Mouse (Mus musculus) embryonic facial prominence, embryonic 15.5 days (tissue): ENCODE measurements around the gene Usp48. TPM values are rescaled to one million over a fixed set of nuclear protein-coding genes. Genes with fewer than 3 reads are reported as not detected.

Experiments
- ATAC-seq: fragments of 200-750 bp; cut with Nextera tagmentation; 2 replicates; pipeline ENCODE4 v1.8.0; 2017; ENCODE audit warnings: low read depth, moderate TSS enrichment; ENCODE audit not compliant: insufficient number of reproducible peaks, low FRiP score, low TSS enrichment
- H3K27ac ChIP-seq: fragments of 300-500 bp; sonication (generic); replicated peaks from 2 replicates; pipeline ENCODE4 v1.5.1; 2015; ENCODE audit warnings: mild to moderate bottlenecking, inconsistent platforms
- H3K27me3 ChIP-seq: fragments of 300-500 bp; sonication (generic); 2 replicates; pipeline ENCODE4 v1.6.1; 2015; ENCODE audit warnings: inconsistent platforms
- H3K36me3 ChIP-seq: fragments of 300-500 bp; sonication (generic); 2 replicates; pipeline ENCODE4 v1.6.1; 2015; ENCODE audit warnings: mild to moderate bottlenecking, inconsistent platforms
- H3K4me1 ChIP-seq: fragments of 300-500 bp; sonication (generic); 2 replicates; pipeline ENCODE4 v1.6.1; 2015; ENCODE audit warnings: inconsistent platforms
- H3K4me2 ChIP-seq: fragments of 300-500 bp; sonication (generic); replicated peaks from 2 replicates; pipeline ENCODE4 v1.6.1; 2015; ENCODE audit warnings: mild to moderate bottlenecking, inconsistent platforms
- H3K4me3 ChIP-seq: fragments of 300-500 bp; sonication (generic); replicated peaks from 2 replicates; pipeline ENCODE4 v1.5.1; 2015; ENCODE audit warnings: mild to moderate bottlenecking, inconsistent platforms
- H3K9ac ChIP-seq: fragments of 300-500 bp; sonication (generic); 2 replicates; pipeline ENCODE4 v1.6.1; 2015; ENCODE audit warnings: inconsistent platforms
- H3K9me3 ChIP-seq: fragments of 300-500 bp; sonication (generic); replicated peaks from 2 replicates; pipeline ENCODE4 v1.6.1; 2016; ENCODE audit warnings: inconsistent platforms
- WGBS: fragments of 180-500 bp; shearing (Covaris S2); methylation state at CpG from one replicate; pipeline ENCODE4 v1.1.7; 2015; 5-methylcytosine and 5-hydroxymethylcytosine counted together
- polyA plus RNA-seq: library from polyadenylated mRNA; unstranded; fragments of >200 nt; fragmentation: Nextera tagmentation; extraction: Ambion mirVana; gene quantifications from 2 replicates; pipeline ENCODE4 v1.2.1, GENCODE M21; 2015

Gene Usp48
- polyA plus RNA-seq, 1 experiment from 2014 or later, result 71.4 TPM

DNA sequence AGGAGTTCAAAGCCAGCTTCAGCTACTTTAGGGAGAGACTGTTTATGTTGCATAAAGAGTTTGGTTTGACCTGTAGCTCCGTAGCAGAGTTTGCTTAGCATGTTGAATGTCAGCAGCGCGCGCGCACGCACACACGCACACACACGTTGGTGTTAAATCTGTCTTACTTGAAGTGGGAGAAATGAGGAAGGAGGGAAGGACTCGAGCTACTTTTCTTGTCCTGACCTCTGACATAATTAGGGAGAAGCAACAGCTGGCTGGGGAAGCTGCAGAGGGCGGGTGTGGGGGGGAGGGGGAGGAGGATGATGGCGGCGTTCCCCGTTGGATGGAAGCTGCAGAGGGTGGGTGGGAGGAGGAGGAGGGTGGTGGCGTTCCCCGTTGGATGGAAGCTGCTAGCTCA lies 16.7 kb downstream of the Usp48 start:
- Histone ChIP-seq H3K4me2 (no peak overlapping the region), H3K4me1 (no peaks in the 10 kb centered on the region), H3K9ac (no peak overlapping the region), H3K9me3 (no peaks in the 10 kb centered on the region), H3K27me3 (no peaks in the 10 kb centered on the region), H3K27ac (no peak overlapping the region), H3K4me3 (no peak overlapping the region), H3K36me3 (peaks cover 92% of the 10 kb centered on the region)
- WGBS, result 81% methylated on average over 15 of the region's 15 CpGs
- no peak for ATAC-seq

DNA sequence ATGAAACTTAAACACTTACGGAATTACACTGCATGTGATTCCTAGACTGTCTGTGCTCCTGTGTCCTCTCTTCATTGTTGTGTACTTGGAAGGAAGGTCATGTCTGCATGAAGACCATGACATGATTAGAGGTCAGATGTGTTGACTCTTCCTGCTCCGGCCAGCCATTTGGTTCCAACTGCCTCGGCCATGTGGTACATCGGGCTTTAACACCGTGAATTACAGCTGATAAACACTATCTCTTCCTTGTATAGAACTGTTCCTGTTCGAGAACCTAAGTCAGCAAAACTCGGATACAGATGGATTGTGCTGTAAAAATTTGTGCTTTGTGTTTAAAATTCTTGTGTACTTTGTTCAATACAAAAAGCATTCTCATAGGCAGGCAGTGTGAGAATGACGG lies 29.3 kb downstream of the Usp48 start:
- H3K9me3 ChIP-seq, result no peaks in the 10 kb centered on the region
- H3K4me3 ChIP-seq, result no peak overlapping the region
- ATAC-seq, result no peak
- H3K27me3 ChIP-seq, result no peaks in the 10 kb centered on the region
- H3K4me2 ChIP-seq, result no peak overlapping the region
- peaks cover 86% of the 10 kb centered on the region for H3K36me3 ChIP-seq
- no peaks in the 10 kb centered on the region for H3K4me1 ChIP-seq
- no peak overlapping the region for H3K27ac ChIP-seq
- H3K9ac ChIP-seq, result no peak overlapping the region
- WGBS, result 93% methylated on average over 8 of the region's 8 CpGs

DNA sequence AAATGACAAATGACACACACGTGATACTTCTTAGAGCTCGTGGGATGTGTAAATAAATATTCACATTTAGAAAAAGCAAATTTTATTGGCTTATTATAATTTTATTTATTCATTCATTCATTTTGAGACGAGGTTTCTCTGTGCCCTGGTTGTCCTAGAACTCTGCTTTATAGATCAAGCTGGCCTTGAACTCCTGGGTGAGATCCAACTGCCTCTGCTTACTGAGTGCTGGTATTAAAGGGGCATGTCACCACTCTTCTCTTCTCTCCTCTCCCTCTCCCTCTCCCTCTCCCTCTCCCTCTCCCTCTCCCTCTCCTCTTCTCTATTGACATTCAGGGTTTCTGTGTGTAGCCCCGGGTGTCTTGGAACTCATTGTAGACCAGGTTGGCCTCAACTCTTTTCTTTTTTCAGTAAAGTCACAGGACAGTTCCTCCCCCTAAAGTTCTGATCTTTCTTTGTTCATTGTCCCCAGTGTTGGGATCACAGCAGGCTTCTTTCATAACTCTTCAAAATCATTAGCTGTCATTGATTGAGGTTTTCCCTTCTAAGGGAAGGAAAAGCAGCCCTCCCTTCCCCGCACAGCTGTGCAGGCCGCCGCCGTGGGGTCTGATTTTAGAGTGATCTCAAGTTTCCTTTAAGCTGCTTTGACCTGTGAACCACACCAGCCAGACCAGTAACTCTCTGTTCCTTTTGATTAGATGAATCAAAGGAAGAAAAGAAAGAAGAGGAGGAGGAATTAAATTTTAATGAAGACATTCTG lies 34.1 kb downstream of the Usp48 start:
- Histone ChIP-seq H3K27me3 (no peaks in the 10 kb centered on the region), H3K27ac (no peak overlapping the region), H3K4me3 (no peak overlapping the region), H3K4me2 (no peak overlapping the region), H3K36me3 (peaks cover 88% of the 10 kb centered on the region), H3K9me3 (no peaks in the 10 kb centered on the region), H3K4me1 (no peaks in the 10 kb centered on the region), H3K9ac (no peak overlapping the region)
- 53% methylated on average over 8 of the region's 8 CpGs for WGBS
- ATAC-seq, result no peak

DNA sequence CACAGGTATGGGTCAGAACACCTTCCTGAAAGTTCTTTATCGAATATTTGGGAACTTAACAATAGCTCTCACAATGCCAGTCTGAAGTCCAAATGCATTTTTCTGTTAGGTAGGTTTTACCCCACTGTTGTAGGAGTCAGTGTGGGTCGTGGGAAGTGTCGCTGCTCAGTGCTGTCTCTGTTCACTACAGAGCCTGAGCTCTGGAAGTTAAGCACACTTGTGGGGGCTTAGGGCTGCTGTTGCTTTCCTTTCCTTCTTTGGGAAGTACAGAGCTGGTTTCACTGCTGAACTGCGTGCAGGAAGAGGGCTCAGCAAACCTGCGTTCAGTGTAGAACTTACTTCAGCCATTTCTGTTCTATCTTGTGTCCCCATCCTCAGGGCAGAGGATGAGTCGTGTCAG lies 34.8 kb downstream of the Usp48 start:
- H3K9me3 ChIP-seq, result no peaks in the 10 kb centered on the region
- ATAC-seq, result no peak
- 80% methylated on average over 6 of the region's 6 CpGs for WGBS
- no peak overlapping the region for H3K4me2 ChIP-seq
- H3K36me3 ChIP-seq, result peaks cover 88% of the 10 kb centered on the region
- H3K27ac ChIP-seq, result 0 out of 2 replicates have a peak overlapping the region, but pooled peaks have one; percentile 28
- H3K27me3 ChIP-seq, result no peaks in the 10 kb centered on the region
- H3K4me3 ChIP-seq, result no peak overlapping the region
- no peaks in the 10 kb centered on the region for H3K4me1 ChIP-seq
- H3K9ac ChIP-seq, result no peak overlapping the region

DNA sequence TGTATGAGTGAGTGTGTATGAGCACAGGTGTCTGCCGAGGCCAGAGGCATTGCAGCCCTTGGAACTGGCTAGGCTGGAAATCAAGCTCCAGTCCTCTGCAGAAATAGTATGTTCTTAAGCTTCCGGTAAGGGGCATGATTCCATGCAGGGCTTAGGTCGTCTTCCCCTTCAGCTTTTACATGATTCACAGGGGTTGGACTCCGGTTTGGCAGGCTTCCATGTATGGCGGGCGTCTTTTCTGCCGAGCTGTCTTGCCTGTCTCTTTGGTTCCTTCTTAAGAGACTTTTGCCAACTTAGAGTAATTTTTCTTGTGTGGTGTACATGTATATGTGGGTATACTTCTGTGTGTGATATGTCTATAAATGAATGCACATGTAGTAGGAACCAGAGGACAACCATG lies 35.8 kb downstream of the Usp48 start:
- Histone ChIP-seq H3K9ac (no peak overlapping the region), H3K27me3 (no peaks in the 10 kb centered on the region), H3K4me3 (no peak overlapping the region), H3K9me3 (no peaks in the 10 kb centered on the region), H3K27ac (no peak overlapping the region), H3K36me3 (peaks cover 86% of the 10 kb centered on the region), H3K4me1 (no peaks in the 10 kb centered on the region), H3K4me2 (no peak overlapping the region)
- WGBS, result 51% methylated on average over 7 of the region's 7 CpGs
- ATAC-seq, result no peak

DNA sequence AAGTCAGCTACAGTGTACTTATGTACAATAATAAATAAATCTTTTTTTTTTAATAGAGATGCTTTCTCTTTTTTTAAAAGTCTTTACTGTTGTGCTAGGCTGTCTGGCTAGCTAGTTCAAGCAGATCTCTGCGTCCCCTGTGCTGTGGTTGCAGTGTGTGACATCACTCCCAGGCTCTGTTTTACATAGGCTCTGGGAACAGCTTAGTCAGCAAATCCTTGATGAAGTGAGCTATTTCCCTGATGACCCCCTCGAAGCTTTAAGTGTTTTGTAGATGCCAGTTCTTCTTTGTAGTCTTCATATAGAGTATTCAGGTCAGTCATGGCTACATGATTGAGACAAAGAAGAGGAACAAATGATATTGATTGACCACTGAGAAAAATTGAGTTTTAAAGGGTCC lies 36.6 kb downstream of the Usp48 start:
- Histone ChIP-seq H3K27ac (no peak overlapping the region), H3K36me3 (peaks cover 86% of the 10 kb centered on the region), H3K4me1 (no peaks in the 10 kb centered on the region), H3K9me3 (no peaks in the 10 kb centered on the region), H3K27me3 (no peaks in the 10 kb centered on the region), H3K9ac (no peak overlapping the region), H3K4me3 (no peak overlapping the region), H3K4me2 (no peak overlapping the region)
- no peak for ATAC-seq
- WGBS, result 67% methylated on average over 2 of the region's 2 CpGs

DNA sequence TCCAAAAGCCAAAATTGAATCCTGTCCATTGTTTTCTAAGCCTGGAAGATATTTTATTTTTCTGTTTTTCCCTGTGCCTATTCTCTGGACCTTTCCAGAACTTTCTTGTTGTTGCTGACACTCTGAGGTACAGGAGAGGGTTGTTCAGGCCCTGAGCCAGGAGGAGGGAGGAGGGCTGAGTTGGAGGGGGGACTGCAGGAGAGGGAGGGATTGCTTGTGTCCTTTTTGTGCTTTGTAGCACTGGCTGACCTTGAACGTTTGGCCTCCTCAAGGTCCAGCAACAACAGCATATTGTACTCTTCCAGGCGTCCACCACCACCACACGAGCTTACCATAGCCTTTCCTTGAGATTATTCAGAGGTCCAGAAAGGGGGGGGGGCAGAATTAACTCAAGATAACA lies 38.0 kb downstream of the Usp48 start:
- Histone ChIP-seq H3K4me3 (no peak overlapping the region), H3K9ac (no peak overlapping the region), H3K36me3 (peaks cover 89% of the 10 kb centered on the region), H3K9me3 (no peaks in the 10 kb centered on the region), H3K4me2 (no peak overlapping the region), H3K4me1 (no peaks in the 10 kb centered on the region), H3K27ac (no peak overlapping the region), H3K27me3 (no peaks in the 10 kb centered on the region)
- no peak for ATAC-seq
- 71% methylated on average over 3 of the region's 3 CpGs for WGBS

DNA sequence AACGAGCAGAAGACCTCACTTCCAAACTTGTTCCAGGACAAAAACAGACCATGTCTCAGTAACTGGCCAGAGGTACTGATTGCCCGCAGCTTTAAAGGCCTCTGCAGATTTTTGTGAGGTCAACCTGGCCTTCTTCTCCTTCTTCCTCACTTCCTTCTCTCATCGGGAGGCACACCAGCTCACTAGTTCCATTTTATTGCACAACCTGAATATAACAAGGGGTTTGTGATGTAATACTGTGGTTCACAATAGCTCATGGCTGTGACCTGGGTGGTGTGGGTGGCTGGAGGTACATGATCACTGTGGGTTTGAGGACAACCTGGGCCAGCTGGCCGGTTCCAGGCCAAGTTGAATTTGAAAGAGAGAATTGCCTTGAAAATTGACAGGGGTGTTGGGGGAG lies 39.8 kb downstream of the Usp48 start:
- no peaks in the 10 kb centered on the region for H3K9me3 ChIP-seq
- no peak overlapping the region for H3K4me2 ChIP-seq
- no peak overlapping the region for H3K9ac ChIP-seq
- peaks cover 94% of the 10 kb centered on the region for H3K36me3 ChIP-seq
- no peak overlapping the region for H3K4me3 ChIP-seq
- H3K27me3 ChIP-seq, result no peaks in the 10 kb centered on the region
- WGBS, result 87% methylated on average over 4 of the region's 4 CpGs
- no peak for ATAC-seq
- H3K27ac ChIP-seq, result no peak overlapping the region
- no peaks in the 10 kb centered on the region for H3K4me1 ChIP-seq

DNA sequence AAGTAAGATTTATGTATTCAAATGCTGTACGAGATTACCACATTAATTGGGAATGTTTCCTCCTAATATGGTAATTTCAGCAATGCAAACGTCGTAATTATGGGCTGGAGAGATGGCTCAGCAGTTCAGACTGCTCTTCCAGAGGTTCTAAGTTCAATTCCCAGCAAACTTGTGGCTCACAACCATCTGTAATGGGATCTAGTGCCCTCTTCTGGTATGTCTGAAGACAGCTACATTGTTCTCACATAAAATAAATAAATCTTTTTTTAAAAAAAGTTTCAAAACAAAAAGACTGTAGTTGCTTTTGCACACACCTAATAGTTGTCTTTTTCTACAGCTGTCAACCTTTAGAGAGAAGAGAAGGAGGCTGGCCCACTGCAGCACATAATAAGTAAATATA lies 43.0 kb downstream of the Usp48 start:
- no peak overlapping the region for H3K4me3 ChIP-seq
- H3K9ac ChIP-seq, result no peak overlapping the region
- no peak for ATAC-seq
- no peaks in the 10 kb centered on the region for H3K27me3 ChIP-seq
- peaks cover 86% of the 10 kb centered on the region for H3K36me3 ChIP-seq
- no peaks in the 10 kb centered on the region for H3K9me3 ChIP-seq
- no peak overlapping the region for H3K27ac ChIP-seq
- WGBS, result 89% methylated on average over 3 of the region's 3 CpGs
- no peaks in the 10 kb centered on the region for H3K4me1 ChIP-seq
- H3K4me2 ChIP-seq, result no peak overlapping the region

DNA sequence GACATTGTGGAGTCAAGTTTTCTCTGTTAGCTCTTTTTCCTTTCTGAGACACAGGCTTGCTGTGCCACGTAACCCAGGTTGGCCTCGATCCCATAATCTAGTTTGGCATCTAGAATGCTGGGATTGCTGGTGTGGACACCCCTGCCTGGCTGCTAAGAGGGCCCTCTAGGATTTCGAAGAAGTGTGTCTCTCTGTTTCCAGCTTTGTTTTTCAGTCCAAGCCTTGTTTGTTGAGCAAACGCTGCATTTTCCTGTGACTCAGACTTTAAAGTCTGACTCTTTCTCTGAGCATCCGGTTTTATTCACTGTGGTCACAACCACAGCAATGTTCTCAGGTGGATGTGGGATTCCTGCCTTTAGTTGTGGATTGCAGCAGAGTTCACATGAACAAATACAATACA lies 48.0 kb downstream of the Usp48 start:
- 67% methylated on average over 5 of the region's 5 CpGs for WGBS
- Histone ChIP-seq H3K36me3 (peaks cover 82% of the 10 kb centered on the region), H3K9me3 (no peaks in the 10 kb centered on the region), H3K4me1 (no peaks in the 10 kb centered on the region), H3K4me3 (no peak overlapping the region), H3K9ac (no peak overlapping the region), H3K27ac (peak overlapping the region; percentile 44; the same call in 1 of the 2 replicates), H3K4me2 (no peak overlapping the region), H3K27me3 (no peaks in the 10 kb centered on the region)
- no peak for ATAC-seq

DNA sequence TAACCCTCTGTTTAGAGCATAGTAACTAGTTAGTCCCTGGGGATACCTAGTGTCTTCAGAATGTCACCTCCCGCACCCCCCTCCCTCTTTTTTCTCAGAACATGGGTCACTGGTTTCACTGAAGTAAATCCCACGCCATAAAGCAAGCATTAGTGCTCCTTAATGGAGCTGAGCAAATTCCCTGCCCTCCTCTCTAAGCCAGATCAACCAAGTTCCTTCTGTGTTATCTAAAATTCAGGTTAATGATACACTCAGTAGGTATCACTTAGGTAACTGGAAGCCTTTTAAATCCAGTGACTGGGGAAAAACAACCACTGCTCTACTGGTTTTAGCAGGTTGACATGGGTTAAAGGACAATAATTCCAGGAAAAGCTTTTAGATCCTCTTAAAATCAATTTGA lies 48.5 kb downstream of the Usp48 start:
- 80% methylated on average over 2 of the region's 2 CpGs for WGBS
- no peaks in the 10 kb centered on the region for H3K9me3 ChIP-seq
- no peak overlapping the region for H3K27ac ChIP-seq
- peaks cover 82% of the 10 kb centered on the region for H3K36me3 ChIP-seq
- no peaks in the 10 kb centered on the region for H3K4me1 ChIP-seq
- H3K9ac ChIP-seq, result no peak overlapping the region
- no peak for ATAC-seq
- no peak overlapping the region for H3K4me2 ChIP-seq
- no peaks in the 10 kb centered on the region for H3K27me3 ChIP-seq
- H3K4me3 ChIP-seq, result no peak overlapping the region

DNA sequence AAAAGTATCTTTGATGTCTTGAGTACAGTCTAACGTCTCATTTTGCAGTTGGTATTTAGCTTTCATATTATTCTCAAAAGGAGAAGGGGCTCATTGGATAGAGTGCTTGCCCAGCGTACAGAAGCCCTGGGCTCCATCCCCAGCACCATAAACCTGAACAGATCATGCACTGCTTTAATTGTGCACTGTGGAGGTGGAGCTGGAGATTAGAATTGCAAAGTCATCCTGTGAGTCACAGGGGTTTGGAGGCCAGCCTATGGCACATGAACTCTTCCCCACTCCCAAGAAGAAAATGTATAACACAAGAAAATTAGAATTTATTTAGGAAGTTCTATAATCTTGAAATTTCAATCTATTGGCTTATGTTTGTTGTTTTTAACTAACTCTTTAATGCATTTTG lies 49.9 kb downstream of the Usp48 start:
- no peaks in the 10 kb centered on the region for H3K27me3 ChIP-seq
- no peak overlapping the region for H3K27ac ChIP-seq
- H3K36me3 ChIP-seq, result peaks cover 78% of the 10 kb centered on the region
- H3K4me3 ChIP-seq, result no peak overlapping the region
- H3K9ac ChIP-seq, result no peak overlapping the region
- no peaks in the 10 kb centered on the region for H3K9me3 ChIP-seq
- H3K4me1 ChIP-seq, result no peaks in the 10 kb centered on the region
- WGBS, result 80% methylated on average over 2 of the region's 2 CpGs
- no peak for ATAC-seq
- no peak overlapping the region for H3K4me2 ChIP-seq
